Mouse (Mus musculus): ENCODE data around the gene Tas1r3.

GRCm38 (mm10) chr4:155821025-155821424, 42.1 kb downstream of the Tas1r3 start:
- no peak for TF ChIP-seq POLR2A (IDR thresholded peaks at IDR 0.05; ENCODE audit: control insufficient read depth, low read depth, low read length)
- TF ChIP-seq CTCF (IDR thresholded peaks at IDR 0.05; ENCODE audit: control insufficient read depth, insufficient read depth, insufficient replicate concordance, low read depth, low read length): no peak

All from testis, adult 2 months (tissue).